Mouse (Mus musculus) erythroblast, embryonic 14.5 days (primary cell): Measurements from ENCODE around the gene Nfia.

ENCODE experiments used
- GATA1 ChIP-seq: IDR thresholded peaks from 2 replicates; pipeline ENCODE4 v1.6.1; 2012; ENCODE audit warnings: low read length, inconsistent platforms, mixed read lengths
- TAL1 ChIP-seq: IDR thresholded peaks from 3 replicates; pipeline ENCODE4 v1.6.1; 2012; ENCODE audit warnings: low read length, inconsistent platforms, mixed read lengths

- no peak for TF ChIP-seq TAL1
- no peak for TF ChIP-seq GATA1
These were observed 248.3 kb downstream of the Nfia start for GRCm38 (mm10) chr4:98020836-98021235.
